Mouse (Mus musculus) monocyte, adult 59 days (primary cell): ENCODE measurements around the gene Tnfrsf14. TPM values are rescaled to one million over a fixed set of nuclear protein-coding genes. Genes with fewer than 3 reads are reported as not detected.

Experiments
- total RNA-seq, 2 experiments: library from RNA; stranded (reverse); gene quantifications; one replicate each; pipeline ENCODE4 v1.2.4; 2023

The Tnfrsf14 gene
- total RNA-seq = 100 to 1,000 TPM in 1 of 2 experiments, 10 to 100 TPM in 1; 96.2 to 114 TPM

DNA sequence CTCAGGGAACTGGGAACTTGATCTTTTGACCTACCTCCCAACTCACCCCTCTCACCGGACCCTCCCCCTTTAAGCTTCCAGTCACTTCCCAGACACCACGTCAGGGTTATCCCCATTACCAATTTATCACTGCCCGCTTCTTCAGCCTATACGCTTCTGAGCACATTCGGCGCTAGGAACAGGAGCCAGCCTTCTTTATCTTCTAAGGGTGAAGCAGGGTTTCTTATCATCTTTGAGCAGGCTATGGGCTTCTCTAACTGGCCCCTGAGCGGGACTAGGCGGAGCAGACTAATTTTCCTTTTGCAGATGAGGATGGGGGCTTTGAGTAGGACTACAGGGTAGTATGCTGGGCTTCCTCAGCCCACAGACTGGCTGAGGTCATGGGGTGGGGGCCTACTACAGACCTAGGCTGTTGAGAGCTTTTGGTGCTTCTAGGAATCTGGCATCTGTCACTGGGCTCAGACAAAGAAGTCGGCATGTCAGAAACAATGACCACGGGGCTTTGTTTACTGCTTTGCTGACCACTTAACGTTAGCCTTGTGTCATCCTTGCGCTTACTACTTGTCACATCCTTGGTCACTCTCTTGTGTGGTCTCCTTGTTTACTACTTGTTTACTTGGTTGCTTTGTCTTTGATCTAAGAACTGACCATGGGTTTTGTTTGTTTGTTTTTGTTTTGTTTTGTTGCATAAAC is at the start of gene Tnfrsf14:
TSS of gene Tnfrsf14 (minus strand) at position 169 of the 693 bp plus-strand sequence.

DNA sequence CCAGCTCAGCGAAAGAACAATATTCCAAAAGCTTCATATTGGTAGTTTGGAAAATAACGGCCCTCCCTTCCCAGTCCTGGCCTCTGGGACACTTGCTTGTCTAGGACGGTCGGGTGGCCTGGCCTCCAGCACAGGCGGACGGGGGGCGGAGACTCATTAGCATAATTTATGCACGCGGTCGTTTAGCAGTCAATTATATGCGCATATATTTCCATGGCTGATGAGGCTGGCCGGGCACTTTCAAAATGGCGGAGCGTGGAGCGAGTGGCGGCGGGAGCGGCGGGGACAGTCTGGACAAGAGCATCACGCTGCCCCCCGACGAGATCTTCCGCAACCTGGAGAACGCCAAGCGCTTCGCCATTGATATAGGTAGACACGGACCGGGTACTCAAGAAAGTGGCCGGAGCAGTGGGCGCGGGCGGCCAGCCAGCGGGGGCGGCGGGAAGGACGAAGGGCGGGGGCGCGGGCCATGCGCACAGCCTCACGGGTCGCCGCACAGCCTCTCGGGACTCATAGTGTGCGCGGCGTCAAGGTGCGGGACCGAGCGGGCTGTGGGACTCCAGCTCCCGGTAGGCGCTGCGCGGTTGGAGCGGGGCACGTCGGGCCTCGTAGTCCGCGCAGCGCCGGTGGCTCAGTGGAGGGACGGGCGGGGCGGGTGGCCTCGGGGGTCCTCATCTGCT is 35.7 kb upstream of the Tnfrsf14 start, which contains the start of gene Pank4:
TSS of gene Pank4 (plus strand) at position 223 of the 680 bp plus-strand sequence.

DNA sequence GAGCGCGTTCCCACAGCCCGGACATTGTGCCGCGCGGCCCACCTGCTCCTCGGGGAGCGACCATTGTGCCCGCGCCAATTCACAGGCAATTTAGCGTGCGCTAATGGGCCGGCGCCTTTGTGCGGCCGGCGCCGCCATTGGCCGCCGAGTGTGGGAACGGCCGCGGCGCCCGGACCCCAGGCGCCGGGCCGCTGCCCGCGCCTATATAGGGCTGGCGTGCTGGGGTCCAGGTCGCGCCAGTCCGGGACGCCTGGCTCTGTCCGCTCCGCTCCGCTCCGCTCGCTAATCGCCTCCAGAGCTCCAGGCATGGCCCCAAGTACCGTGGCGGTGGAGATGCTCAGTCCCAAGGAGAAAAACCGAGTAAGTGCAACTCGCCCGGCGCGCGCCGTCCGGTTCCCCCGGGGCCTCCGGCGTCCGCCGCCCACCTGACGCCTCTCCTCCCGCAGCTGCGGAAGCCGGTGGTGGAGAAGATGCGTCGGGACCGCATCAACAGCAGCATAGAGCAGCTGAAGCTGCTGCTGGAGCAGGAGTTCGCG is 32.4 kb upstream of the Tnfrsf14 start, which contains the start of gene Hes5:
TSS of gene Hes5 (plus strand) at position 234 of the 536 bp plus-strand sequence.

DNA sequence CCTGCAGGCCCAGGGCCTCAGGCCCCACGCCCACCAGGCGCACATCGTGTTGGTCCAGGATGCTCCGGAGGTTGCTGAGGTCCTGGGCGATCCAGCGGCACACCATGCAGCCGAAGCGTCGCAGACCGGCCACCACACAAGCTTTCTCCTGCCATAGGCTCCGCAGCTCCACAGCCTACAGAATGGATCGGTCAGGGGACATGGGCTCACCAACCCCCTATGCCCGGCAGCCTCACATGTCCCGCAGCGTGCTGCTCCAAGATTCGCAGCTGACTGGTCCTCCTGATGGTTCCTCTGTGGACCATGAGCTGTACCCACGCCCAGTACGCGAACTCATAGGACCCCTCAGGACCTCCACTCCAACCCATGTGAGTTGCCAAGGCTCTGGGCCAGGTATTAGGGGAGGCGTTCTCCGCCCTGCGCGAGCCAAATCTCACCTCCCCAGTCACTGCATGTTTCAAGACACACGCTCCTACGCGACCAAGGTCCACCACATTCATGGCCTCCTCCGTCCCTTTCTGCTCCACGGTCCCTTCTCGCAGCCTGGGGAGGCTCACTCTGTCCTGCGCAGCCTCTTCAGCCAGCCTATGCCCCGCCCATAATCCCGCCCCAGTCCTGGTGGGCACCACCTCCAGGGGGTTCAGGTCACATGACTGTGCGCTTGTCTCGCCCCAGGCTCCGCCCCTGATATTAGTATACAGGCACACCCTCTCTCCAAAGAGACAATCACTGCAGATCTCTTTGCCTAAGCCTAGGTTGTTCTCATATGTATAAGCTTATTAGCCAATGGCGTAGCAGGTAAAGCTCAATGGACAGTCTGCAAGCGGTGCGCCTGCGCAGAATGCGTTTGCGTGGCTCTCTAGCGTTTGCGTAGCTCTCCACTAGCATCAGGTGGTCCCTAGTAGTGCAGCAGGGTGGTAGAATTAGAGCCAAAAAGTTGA is 29.6 kb downstream of the Tnfrsf14 start, which contains the start of gene Fam213b:
TSS of gene Fam213b (minus strand) at position 630 of the 941 bp plus-strand sequence.

Other genes starting within 250 kb of the Tnfrsf14 start
- gene Ttc34, start 91.1 kb downstream of the Tnfrsf14 start, total RNA-seq = not detected
- 1 to 10 TPM in 1 of 2 experiments, under 1 TPM in 1; 0.18 to 1.0 TPM for gene Mmel1, start 59.0 kb downstream of the Tnfrsf14 start, total RNA-seq
- 10 to 100 TPM; 18.9 to 20.4 TPM for gene Fam213b, start 29.4 kb downstream of the Tnfrsf14 start, total RNA-seq
- gene Hes5, start 32.4 kb upstream of the Tnfrsf14 start, total RNA-seq = not detected
- 10 to 100 TPM; 39.6 to 40.8 TPM for gene Pank4, start 35.6 kb upstream of the Tnfrsf14 start, total RNA-seq
- gene Plch2, start 128.2 kb upstream of the Tnfrsf14 start, total RNA-seq = not detected
- gene Pex10, start 138.5 kb upstream of the Tnfrsf14 start, total RNA-seq = 1 to 10 TPM; 7.7 to 9.5 TPM
- gene Rer1, start 157.8 kb upstream of the Tnfrsf14 start, total RNA-seq = 10 to 100 TPM; 60.0 to 67.7 TPM
- 1 to 10 TPM; 1.5 to 2.3 TPM for gene Morn1, start 158.0 kb upstream of the Tnfrsf14 start, total RNA-seq